Mouse (Mus musculus): ENCODE measurements around the gene Shox2.

The Shox2 gene

GRCm38 (mm10) chr3:66981706-66982105 is at the start of gene Shox2:
Gene Shox2, minus strand, starts transcription at chr3:66981771.
- TF ChIP-seq GATA4 (IDR thresholded peaks at IDR 0.05; ENCODE audit: insufficient replicate concordance, low read length) = no peak

- no peak for TF ChIP-seq GATA4 (IDR thresholded peaks at IDR 0.05; ENCODE audit: insufficient replicate concordance, low read length)
Measured at GRCm38 (mm10) chr3:66996820-66997219, 15.2 kb upstream of the Shox2 start.

GRCm38 (mm10) chr3:66986287-66986560 is 4.7 kb upstream of the Shox2 start:
- TF ChIP-seq GATA4 (IDR thresholded peaks at IDR 0.05; ENCODE audit: insufficient replicate concordance, low read length) = no peak

GRCm38 (mm10) chr3:66985539-66986286 is 4.1 kb upstream of the Shox2 start:
- TF ChIP-seq GATA4 (IDR thresholded peaks at IDR 0.05; ENCODE audit: insufficient replicate concordance, low read length) = no peak

GRCm38 (mm10) chr3:66983481-66983880 is 1.9 kb upstream of the Shox2 start:
- TF ChIP-seq GATA4 (IDR thresholded peaks at IDR 0.05; ENCODE audit: insufficient replicate concordance, low read length) = no peak

GRCm38 (mm10) chr3:66982181-66982911 is 775 bp upstream of the Shox2 start:
- TF ChIP-seq GATA4 (IDR thresholded peaks at IDR 0.05; ENCODE audit: insufficient replicate concordance, low read length) = no peak

- no peak for TF ChIP-seq GATA4 (IDR thresholded peaks at IDR 0.05; ENCODE audit: insufficient replicate concordance, low read length)
Measured at GRCm38 (mm10) chr3:66981101-66981661, 390 bp downstream of the Shox2 start, which contains the start of gene Rsrc1. Gene Rsrc1, plus strand, starts transcription at chr3:66981390.

GRCm38 (mm10) chr3:66980111-66980975 is 1.2 kb downstream of the Shox2 start:
- TF ChIP-seq GATA4 (IDR thresholded peaks at IDR 0.05; ENCODE audit: insufficient replicate concordance, low read length) = no peak

GRCm38 (mm10) chr3:66979491-66979890 is 2.1 kb downstream of the Shox2 start:
- TF ChIP-seq GATA4 (IDR thresholded peaks at IDR 0.05; ENCODE audit: insufficient replicate concordance, low read length) = no peak

GRCm38 (mm10) chr3:66978457-66979381 is 2.9 kb downstream of the Shox2 start:
- no peak for TF ChIP-seq GATA4 (IDR thresholded peaks at IDR 0.05; ENCODE audit: insufficient replicate concordance, low read length)

GRCm38 (mm10) chr3:66977811-66978456 is 3.6 kb downstream of the Shox2 start:
- TF ChIP-seq GATA4 (IDR thresholded peaks at IDR 0.05; ENCODE audit: insufficient replicate concordance, low read length) = no peak

- no peak for TF ChIP-seq GATA4 (IDR thresholded peaks at IDR 0.05; ENCODE audit: insufficient replicate concordance, low read length)
Measured at GRCm38 (mm10) chr3:66976889-66977615, 4.5 kb downstream of the Shox2 start.

- no peak for TF ChIP-seq GATA4 (IDR thresholded peaks at IDR 0.05; ENCODE audit: insufficient replicate concordance, low read length)
Measured at GRCm38 (mm10) chr3:66974501-66974900, 7.1 kb downstream of the Shox2 start.

Data from liver, adult (tissue).